Mouse (Mus musculus): Measurements from ENCODE around the gene Mbd3. TPM values are rescaled to one million over a fixed set of nuclear protein-coding genes. Genes with fewer than 3 reads are reported as not detected.

Mbd3 gene
- total RNA-seq, 2 experiments from 2014 or later: 78.6 to 84.0 TPM

DNA sequence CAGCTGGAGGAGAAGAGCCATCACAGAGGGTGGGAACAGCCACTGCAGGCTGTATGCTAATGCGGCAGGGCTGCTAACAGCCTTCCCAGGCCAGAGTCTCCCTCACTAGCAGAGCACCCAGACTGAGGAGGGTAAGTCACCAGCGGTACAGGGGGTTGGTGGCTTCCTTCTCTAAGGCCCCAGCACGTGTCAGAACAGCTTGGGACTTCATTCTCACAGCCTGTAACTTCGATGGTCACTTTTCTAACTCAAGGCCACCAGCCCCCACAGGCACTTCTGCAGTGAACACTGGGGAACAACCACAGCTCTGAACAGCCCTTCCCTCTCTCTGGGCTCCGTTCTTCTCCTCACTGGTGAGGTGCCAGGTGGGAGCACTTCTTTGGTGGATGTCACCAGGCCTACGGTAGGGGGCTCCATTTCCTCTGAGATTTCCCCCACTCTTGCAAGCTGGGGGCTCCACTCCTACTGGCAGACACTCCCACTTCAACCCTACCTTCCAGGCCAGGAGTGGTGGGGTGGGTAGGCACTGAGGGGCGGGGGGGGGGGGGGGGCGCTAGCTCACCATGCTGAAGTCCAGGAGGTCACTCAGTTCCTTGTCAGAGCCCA, 31.1 kb upstream of the Mbd3 start:
- DNase-seq: no peak
- intact Hi-C loops (cut with DNase I): loop anchor here (10.0 kb wide), 1 partner anchor 264 kb away; no protein-coding TSS in a partner anchor

GRCm38 (mm10) chr10:80429800-80430199, 30.4 kb upstream of the Mbd3 start:
- DNase-seq: no peak
- intact Hi-C loops (cut with DNase I): loop anchor here (10.0 kb wide), 1 partner anchor 265 kb away; no protein-coding TSS in a partner anchor

DNA sequence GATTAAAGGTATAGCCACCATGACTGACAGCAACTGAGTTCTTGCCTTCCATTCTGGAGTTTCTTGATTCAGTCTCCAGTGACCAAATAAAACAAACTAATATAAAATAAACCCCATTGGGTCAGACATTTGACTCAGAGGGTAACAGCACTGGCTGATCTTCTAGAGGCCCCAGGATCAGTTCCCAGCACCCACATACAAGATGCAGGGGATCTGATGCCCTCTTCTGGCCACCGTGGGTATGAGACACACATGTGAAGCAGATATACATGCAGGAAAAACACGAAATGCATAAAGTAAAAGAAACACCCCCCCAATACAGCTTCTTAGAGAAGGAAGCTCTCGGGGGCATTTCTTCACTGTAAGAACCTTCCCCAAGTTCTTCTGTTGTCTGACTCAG, 25.7 kb upstream of the Mbd3 start:
- intact Hi-C loops (cut with DNase I): no loop called here
- no peak for DNase-seq

DNA sequence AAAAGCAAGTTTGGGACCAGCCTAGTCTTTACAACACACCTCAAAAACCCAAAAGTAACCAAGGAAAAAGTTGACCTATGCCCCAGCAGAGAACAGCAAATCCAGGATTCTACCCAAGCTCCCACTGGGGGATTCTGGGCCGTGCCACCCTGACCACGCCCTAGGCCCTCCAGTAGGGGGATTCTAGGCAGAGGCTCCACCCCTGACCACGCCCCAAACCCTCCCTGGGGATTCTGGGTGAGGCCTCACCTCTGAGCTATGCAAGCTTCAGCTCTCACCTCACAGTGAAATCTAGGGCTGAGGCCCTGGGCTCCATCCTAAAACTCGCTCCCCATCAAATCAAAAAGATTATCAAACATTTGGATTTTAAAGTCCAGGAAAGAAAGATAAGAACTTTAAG, 24.2 kb upstream of the Mbd3 start:
- no peak for DNase-seq
- intact Hi-C loops (cut with DNase I): no loop called here

DNA sequence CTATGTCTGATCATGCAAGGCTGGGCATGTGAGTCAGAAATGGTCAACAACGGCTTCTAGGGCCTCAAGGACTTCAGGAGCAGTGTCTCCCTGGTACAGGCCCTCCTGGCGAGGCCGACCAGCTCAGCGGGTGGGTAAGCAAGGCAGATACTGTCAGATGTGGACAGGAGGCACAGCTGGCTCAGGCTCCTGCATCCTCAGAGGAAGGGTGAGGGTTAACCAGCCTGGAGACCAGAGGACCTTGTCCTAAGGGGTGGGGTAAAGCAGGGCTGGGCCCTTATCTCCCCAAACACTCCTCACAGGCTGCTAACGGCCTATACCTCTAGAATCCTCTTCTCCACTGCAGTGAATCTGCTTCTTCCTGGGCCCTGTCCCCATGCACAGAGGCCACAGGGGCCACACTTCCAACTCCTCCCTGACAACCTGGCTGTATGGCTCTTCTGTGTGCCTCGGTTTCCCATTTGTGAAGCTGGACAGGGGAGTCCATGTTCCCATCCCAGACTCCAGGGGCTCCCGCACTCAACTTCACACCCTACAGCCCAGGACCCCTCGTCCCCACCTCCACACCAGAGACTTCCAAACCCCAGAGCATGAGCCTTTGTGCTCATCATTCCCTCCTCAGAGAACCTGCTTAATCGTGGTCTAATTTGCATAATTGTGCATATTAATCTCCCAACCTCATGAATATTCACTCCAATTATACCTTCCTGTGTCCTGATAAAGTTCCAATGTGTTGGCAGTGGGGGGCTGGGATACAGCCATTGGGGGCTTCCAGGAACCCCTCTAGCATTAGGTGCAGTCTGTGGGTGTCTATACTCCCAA, 22.5 kb upstream of the Mbd3 start:
- intact Hi-C loops (cut with DNase I): no loop called here
- no peak for DNase-seq

DNA sequence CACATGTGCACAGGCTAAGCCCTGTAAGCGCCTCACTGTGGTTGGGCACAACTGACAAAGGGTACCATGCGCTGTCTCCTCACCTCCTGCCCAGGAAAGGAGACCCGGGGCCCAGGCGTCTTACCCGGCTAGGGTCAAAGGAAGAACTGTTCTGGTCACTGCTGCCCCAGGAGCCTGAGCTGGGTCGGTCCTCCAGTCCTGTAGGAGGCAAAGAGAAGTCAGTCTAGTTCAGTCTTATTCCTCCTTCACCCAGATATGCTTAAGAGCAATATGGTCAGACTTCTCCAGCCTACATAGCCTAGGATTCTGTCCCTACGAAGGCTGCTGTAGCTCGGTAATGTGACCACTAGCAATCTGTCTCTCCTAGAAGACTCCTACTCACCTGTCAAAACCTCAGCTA, 21.9 kb upstream of the Mbd3 start:
- no peak for DNase-seq
- intact Hi-C loops (cut with DNase I): no loop called here

DNA sequence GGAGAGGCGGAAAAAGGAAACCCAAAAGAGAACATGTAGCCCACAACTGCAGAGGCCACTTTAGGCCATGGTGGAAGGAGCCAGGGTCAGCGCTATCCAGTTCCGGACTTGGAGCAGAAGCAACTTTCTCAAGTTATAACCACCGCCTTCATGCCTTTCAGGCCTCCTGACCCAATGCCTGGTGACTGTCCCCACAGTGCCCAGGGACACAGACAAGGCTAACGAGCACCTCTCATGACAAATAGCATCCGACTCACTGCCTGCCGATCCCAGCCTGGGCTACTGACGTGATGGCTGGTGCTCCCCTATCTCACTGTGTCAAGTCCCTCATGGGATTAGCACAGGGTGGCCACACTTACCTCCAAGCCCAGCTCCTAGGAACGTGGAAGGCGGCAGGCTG, 21.4 kb upstream of the Mbd3 start:
- no peak for DNase-seq
- intact Hi-C loops (cut with DNase I): no loop called here

DNA sequence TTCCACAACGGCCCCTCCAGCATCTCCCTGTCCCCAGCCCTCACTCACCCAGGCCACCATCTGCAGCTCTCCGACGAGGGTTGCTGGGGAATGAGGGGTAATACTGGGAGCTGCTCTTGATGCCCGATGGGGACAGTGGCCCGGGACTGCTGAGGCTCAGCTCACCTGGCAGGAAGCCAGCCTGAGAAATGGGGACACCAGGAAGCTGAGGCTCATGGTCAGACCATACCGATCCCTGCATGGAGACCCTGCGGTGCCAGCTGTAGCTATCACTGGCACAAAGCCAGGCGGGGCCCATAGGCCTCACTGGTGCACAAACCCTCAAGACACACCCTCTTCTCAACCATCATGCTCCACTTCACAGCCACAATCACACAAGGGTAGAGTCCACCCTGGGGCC, 20.1 kb upstream of the Mbd3 start:
- intact Hi-C loops (cut with DNase I): no loop called here
- no peak for DNase-seq

GRCm38 (mm10) chr10:80418311-80418710, 19.0 kb upstream of the Mbd3 start:
- intact Hi-C loops (cut with DNase I): no loop called here
- no peak for DNase-seq

GRCm38 (mm10) chr10:80417841-80418240, 18.5 kb upstream of the Mbd3 start:
- intact Hi-C loops (cut with DNase I): no loop called here
- no peak for DNase-seq

GRCm38 (mm10) chr10:80417371-80417770, 18.0 kb upstream of the Mbd3 start:
- DNase-seq: no peak
- intact Hi-C loops (cut with DNase I): no loop called here

GRCm38 (mm10) chr10:80415566-80415965, 16.2 kb upstream of the Mbd3 start:
- DNase-seq: no peak
- intact Hi-C loops (cut with DNase I): no loop called here

DNA sequence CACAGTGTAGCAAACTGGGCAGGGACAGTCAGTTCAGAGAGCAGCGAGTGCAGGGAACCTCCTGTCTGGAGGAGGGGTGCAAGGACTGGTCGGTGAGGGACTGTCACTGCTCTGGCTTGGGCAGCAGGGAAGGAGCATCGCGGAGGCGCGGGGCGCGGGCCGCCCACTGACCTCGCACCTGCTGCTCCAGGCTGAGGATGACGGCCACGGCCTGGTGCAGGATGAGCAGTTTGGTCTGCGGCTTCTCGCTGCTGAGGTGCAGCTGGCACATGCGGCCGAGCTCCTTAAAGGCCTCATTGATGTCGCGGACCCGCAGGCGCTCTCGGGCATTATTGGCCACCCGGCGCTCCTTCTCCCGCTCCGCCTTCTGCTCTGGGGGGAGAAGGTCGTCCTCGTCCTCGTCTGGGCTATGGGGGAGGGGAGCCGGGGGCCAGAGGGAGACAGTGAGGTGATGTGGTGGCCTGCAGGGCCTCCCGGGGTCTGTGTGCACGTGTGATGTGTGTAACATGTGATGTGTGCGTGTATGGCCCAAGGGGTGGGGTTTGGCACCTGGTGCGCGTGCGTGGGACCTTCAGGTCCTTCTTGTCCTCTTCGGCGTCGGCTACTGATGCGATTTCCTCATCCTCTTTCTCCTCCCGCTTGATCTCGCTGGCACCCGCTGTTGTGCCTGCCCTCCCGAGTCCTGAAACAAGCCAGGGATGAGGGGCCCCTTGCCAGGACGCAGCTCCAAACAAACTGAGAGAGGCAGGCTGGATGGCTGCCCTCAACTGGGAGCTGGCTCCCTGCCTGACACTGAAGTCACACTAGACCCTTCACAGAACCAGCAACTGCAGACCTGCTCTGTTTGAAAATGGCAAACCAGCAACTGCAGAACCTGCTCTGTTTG, 13.5 kb upstream of the Mbd3 start:
- intact Hi-C loops (cut with DNase I): no loop called here
- peak; percentile 80 to 84 for DNase-seq

- intact Hi-C loops (cut with DNase I): no loop called here
- no peak for DNase-seq
Observed at GRCm38 (mm10) chr10:80407924-80408323, 8.6 kb upstream of the Mbd3 start.

GRCm38 (mm10) chr10:80406684-80407501, 7.5 kb upstream of the Mbd3 start, which contains the start of gene Uqcr11:
TSS of gene Uqcr11 (minus strand) at chr10:80406830.
- DNase-seq: peak; percentile 90 to 92
- intact Hi-C loops (cut with DNase I): no loop called here

DNA sequence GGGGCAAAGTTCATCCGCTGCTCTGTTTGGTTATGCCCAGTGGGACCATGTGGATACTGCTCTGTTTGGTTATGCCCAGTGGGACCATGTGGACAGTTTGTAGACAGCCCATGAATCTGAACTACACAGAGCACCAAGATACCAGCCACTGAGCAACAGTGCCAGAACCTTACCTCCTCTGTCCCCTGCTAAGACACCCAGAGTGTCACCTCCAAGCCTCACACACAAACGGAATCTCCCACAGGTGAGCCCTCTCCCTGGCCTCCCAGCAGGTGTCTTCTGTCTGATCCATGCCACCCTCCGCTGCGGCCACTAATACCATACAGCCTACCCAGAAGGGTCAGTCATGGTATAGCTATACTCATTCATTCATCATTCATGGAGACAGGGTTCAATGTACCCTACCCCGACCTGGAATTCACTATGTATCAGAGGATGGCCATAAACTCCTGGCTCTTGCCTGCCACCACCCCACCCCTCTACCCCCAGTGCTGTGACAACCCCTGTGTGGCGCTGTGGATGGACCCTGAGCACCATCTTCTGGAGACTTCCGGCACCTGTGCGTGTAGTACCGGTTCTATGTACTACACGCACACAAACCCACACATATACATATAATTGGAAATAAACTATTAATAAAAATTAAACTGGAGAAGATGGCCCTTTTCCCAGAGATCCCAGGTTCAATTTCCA, 6.3 kb upstream of the Mbd3 start:
- DNase-seq: no peak
- intact Hi-C loops (cut with DNase I): no loop called here

DNA sequence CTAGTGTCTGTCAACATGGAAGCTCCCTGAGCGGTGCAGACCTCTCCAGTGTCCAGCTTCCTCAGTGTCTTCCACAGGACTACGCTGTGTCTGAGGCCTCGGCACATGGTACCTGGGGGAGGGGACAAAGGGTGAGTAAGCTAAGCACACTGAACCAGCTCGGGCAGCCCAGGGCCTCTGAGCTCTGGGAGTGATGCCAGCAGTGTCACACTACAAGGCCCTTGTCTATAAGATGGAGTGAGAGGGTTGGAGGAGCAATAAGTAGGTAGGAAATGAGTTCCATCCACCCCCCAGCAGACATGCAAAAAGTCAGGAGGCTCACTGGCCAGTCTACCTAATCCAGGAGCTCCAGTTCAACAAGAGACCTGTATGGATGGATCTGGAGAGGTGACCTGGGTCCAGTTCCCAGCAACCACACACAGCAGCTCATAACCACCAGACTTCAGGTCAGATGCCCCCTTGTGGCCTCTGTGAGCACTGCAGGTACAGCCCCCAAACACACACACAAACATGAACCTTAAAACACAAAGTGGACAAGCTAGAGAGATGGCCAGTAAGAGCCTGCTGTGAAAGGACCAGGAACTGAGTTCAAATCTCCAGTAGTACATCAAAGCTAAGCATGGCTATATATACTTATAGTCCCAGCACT, 3.8 kb upstream of the Mbd3 start:
- peak in 1 of 2 experiments; percentile 47 for DNase-seq

DNA sequence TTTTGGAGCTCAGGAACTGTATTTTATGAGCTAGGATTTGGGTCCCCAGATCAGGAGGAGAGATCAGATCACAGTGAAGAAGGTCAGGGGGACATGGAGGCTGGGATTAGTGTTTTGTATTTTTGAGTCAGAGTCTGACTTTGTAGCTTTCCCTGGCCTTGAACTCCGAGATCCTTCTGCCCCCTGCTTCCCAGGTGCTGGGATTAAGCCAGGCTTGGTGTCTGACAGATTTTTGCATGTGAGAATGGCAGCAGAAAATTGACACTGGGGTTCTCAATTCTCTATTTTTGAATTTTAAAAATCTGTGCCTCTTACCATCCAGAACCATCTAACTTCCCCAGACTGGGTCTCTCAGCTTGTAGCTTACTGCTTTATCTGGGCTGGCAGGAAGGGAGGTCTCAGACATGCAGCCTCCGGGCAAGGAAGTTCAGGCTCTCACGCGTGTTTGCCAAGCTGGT, 1.4 kb upstream of the Mbd3 start:
- no peak for DNase-seq
- intact Hi-C loops (cut with DNase I): no loop called here

More for the DNA sequence above, 3.8 kb upstream of the Mbd3 start:
- intact Hi-C loops (cut with DNase I): no loop called here
